Mouse (Mus musculus) hindbrain, postnatal 0 days (tissue): Measurements from ENCODE around the gene Selenov. TPM values are rescaled to one million over a fixed set of nuclear protein-coding genes. Genes with fewer than 3 reads are reported as not detected.

Experiments used
- ATAC-seq: fragments of 200-750 bp; cut with Nextera tagmentation; 2 replicates; pipeline ENCODE4 v1.8.0; 2017; ENCODE audit warnings: mild to moderate bottlenecking, moderate TSS enrichment, moderate library complexity
- DNase-seq: peaks from one replicate; pipeline ENCODE4 v3.0.0-alpha.2; 2015; ENCODE audit warnings: low spot score
- H3K27ac ChIP-seq: fragments of 300-500 bp; sonication (generic); 2 replicates; pipeline ENCODE4 v1.5.1; 2014; ENCODE audit warnings: mild to moderate bottlenecking
- H3K27me3 ChIP-seq: fragments of 300-500 bp; sonication (generic); 2 replicates; pipeline ENCODE4 v1.6.1; 2014; ENCODE audit warnings: low read length, mixed read lengths; ENCODE audit not compliant: insufficient read depth
- H3K36me3 ChIP-seq: fragments of 300-500 bp; sonication (generic); 2 replicates; pipeline ENCODE4 v1.6.1; 2014; ENCODE audit warnings: low read length, mixed read lengths; ENCODE audit not compliant: insufficient read depth
- H3K4me1 ChIP-seq: fragments of 300-500 bp; sonication (generic); 2 replicates; pipeline ENCODE4 v1.6.1; 2014; ENCODE audit warnings: antibody characterized with exemption, low read length, mixed read lengths; ENCODE audit not compliant: insufficient read depth
- H3K4me2 ChIP-seq: fragments of 300-500 bp; sonication (generic); 2 replicates; pipeline ENCODE4 v1.6.1; 2014; ENCODE audit warnings: low read depth, mild to moderate bottlenecking, low read length, moderate library complexity, mixed read lengths
- H3K4me3 ChIP-seq: fragments of 300-500 bp; sonication (generic); 2 replicates; pipeline ENCODE4 v1.5.1; 2014; ENCODE audit warnings: low read length
- H3K9ac ChIP-seq: fragments of 300-500 bp; sonication (generic); replicated peaks from 2 replicates; pipeline ENCODE4 v1.6.1; 2014; ENCODE audit warnings: mild to moderate bottlenecking, low read length, moderate library complexity, mixed read lengths
- H3K9me3 ChIP-seq: fragments of 300-500 bp; sonication (generic); 2 replicates; pipeline ENCODE4 v1.6.1; 2016; ENCODE audit warnings: low read length, mixed read lengths
- CTCF ChIP-seq: IDR thresholded peaks from 2 replicates; pipeline ENCODE4 v1.5.1; 2016; ENCODE audit warnings: antibody characterized with exemption, control low read depth, low read depth
- WGBS: fragments of 180-500 bp; shearing (Covaris S2); extraction: QIAGEN DNeasy Blood & Tissue Kit; methylation state at CpG from one replicate; pipeline ENCODE4 v1.1.7; 2014; 5-methylcytosine and 5-hydroxymethylcytosine counted together
- polyA plus RNA-seq: library from polyadenylated mRNA; unstranded; fragments of >200 nt; fragmentation: Nextera tagmentation; extraction: Ambion mirVana; gene quantifications from 2 replicates; pipeline ENCODE4 v1.2.1, GENCODE M21; 2015
- total RNA-seq: library from RNA; depleted of rRNA; stranded (reverse); fragments of >200 nt; gene quantifications from 2 replicates; pipeline ENCODE4 v1.2.3, GENCODE M21; 2014

Gene Selenov
- total and polyA plus RNA-seq, 2 experiments from 2014 or later, result 3.6 to 7.1 TPM

DNA sequence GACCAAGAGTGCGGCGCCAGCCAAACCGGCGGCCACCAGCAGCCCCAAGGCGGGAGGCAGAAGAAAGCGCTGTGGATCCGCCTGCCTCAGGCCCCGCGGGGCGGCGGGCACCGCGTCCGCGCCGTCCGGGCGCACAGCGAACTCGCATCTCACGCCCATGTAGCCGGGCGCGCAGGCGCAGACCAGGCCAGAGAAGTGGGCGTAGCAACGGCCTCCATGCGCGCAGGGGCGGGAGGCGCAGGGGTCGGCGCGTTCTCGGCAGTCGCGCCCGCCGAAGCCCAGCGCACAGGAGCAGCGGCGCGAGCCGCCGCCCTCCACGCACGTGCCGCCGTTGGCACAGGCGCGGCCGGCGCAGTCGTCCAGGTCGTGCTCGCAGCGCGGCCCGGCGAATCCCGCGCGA lies 3.5 kb upstream of the Selenov start:
- Histone ChIP-seq H3K4me3 (peak overlapping the region; percentile 49), H3K4me2 (peak overlapping the region; percentile 81), H3K36me3 (no peaks in the 10 kb centered on the region), H3K4me1 (peaks cover 7% of the 10 kb centered on the region; the same call in 1 of the 2 replicates), H3K27ac (no peak overlapping the region), H3K27me3 (peaks cover 4% of the 10 kb centered on the region; the same call in 1 of the 2 replicates), H3K9ac (peak overlapping the region; percentile 51), H3K9me3 (no peaks in the 10 kb centered on the region)
- WGBS, result 1% methylated on average over 62 of the region's 63 CpGs
- DNase-seq (peak; percentile 93), ATAC-seq (peak; percentile 76)
- no peak for TF ChIP-seq CTCF

DNA sequence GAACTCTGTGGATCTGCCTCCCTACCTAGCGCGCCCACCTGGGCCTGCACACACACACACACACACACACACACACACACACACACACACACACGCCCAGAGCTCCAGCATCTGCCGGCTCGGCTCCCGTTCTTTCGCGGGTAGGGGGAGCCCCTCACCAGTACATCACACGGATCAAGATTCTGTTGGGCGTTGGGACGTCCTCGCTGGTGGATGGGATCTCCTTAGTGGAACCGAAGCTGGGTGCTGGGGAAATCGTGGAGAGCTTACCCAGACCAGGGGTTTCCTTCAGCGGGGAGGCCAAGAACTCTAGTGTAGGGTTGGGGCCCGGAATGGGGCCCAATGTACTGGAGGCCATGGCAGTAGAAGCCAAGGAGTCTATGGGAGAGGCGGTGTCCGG lies 821 bp downstream of the Selenov start:
- Histone ChIP-seq H3K9me3 (no peaks in the 10 kb centered on the region), H3K4me1 (peaks cover 7% of the 10 kb centered on the region; the same call in 1 of the 2 replicates), H3K9ac (peak overlapping the region; percentile 35; the same call in 1 of the 2 replicates), H3K4me3 (peak overlapping the region; percentile 35), H3K4me2 (peak overlapping the region; percentile 58), H3K27ac (0 out of 2 replicates have a peak overlapping the region, but pooled peaks have one; percentile 15), H3K27me3 (peaks cover 11% of the 10 kb centered on the region), H3K36me3 (no peaks in the 10 kb centered on the region)
- DNase-seq (peak; percentile 59), ATAC-seq (peak; percentile 12)
- 1% methylated on average over 16 of the region's 18 CpGs for WGBS
- peak; percentile 41 for TF ChIP-seq CTCF

DNA sequence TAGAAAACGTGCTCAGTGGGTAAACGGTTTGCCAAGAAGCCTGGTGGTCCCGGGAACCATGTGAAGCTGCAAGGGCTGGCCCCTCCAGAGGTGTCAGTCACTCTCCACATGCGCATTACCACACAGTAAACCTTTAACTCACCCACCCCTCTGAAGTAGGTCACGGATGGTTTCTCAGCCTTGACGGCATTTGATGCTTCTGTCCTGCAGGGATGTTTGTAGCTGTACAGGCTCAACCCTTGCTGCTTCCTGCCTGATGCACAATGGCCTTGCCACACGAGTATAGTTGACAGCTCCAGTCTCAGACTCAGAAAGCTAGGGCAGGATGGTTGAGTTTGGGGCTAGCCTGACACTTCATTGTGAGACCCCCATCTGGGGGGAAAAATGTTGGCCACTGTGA lies 10.4 kb downstream of the Selenov start:
- no peaks in the 10 kb centered on the region for H3K27me3 ChIP-seq
- no peak for TF ChIP-seq CTCF
- 66% methylated on average over 7 of the region's 7 CpGs for WGBS
- H3K27ac ChIP-seq, result no peak overlapping the region
- ATAC-seq (no peak), DNase-seq (no peak)
- H3K9me3 ChIP-seq, result no peaks in the 10 kb centered on the region
- H3K4me1 ChIP-seq, result peaks cover 8% of the 10 kb centered on the region
- H3K4me3 ChIP-seq, result no peak overlapping the region
- H3K36me3 ChIP-seq, result no peaks in the 10 kb centered on the region
- H3K4me2 ChIP-seq, result no peak overlapping the region
- H3K9ac ChIP-seq, result no peak overlapping the region

DNA sequence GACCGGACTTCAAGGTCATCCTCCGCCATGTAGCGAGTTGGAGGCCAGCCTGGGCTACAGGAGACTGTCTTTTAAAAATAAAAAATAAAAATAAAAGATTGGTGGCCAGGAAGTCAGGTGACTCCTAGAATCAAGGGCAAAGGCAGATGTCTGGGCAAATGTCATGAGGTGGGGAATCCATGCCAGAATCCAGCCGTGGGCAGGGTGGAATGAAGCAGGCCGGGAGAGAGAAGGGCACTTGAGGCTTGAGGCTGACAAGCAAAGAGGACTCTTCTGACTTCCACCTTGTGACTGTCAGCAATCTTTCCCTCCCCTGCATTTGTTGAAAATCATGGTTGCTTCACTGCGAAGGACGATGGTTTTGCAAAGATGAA lies 12.7 kb downstream of the Selenov start:
- peak overlapping the region; percentile 90 for H3K4me2 ChIP-seq
- H3K27ac ChIP-seq, result peak overlapping the region; percentile 89
- no peaks in the 10 kb centered on the region for H3K27me3 ChIP-seq
- no peak for TF ChIP-seq CTCF
- peak overlapping the region; percentile 90 for H3K9ac ChIP-seq
- WGBS, result 80% methylated on average over 7 of the region's 7 CpGs
- H3K9me3 ChIP-seq, result no peaks in the 10 kb centered on the region
- ATAC-seq (0 out of 2 replicates have a peak, but pooled peaks have one; percentile 4), DNase-seq (no peak)
- peaks cover under 1% of the 10 kb centered on the region; the same call in 1 of the 2 replicates for H3K36me3 ChIP-seq
- H3K4me3 ChIP-seq, result peak overlapping the region; percentile 65
- H3K4me1 ChIP-seq, result peaks cover 8% of the 10 kb centered on the region

DNA sequence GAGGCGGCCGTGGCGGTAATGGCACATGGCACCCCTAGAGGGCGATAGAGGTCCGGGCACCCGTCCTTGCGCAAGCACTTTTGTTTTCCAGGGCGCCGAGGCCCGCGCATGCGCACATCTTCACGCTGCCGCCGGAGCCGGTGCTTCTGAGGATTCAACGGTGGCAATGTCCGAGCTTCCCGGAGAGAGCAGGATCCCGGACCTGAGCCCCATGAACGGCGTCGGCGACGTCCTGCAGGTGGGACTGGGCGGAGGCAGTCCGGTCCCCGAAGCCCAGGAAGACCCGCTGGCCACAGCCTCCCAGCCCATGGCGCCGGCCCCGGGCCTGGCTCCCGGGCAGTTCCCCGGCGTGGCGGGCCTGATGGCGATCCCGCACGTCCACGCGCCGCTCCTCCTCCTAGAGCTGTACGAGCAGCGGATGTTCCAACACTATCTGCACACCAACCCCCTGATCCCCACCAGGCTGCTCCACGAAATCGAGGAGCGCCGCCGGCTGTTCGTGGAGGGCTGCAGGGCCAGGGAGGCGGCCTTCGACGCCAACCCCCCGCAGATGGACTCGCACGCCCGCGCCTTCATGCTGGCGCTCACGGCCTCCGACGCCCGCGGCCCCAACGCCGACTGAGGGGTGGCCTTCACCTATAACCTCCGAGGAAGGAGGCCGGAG lies 13.2 kb downstream of the Selenov start, which contains the start of gene Eid2b:
Gene Eid2b (plus strand): TSS at position 125 of the 664 bp plus-strand sequence.
- peak; percentile 96 for DNase-seq
- Histone ChIP-seq H3K4me3 (peak within 1 kb of the TSS; percentile 65), H3K4me1 (peaks cover 8% of the 10 kb centered on the region), H3K4me2 (peak within 1 kb of the TSS; percentile 90), H3K9me3 (no peaks in the 10 kb centered on the region), H3K36me3 (peaks cover 3% of the 10 kb centered on the region; the same call in 1 of the 2 replicates), H3K9ac (peak within 1 kb of the TSS; percentile 90), H3K27me3 (no peaks in the 10 kb centered on the region), H3K27ac (peak within 1 kb of the TSS; percentile 89)
- ATAC-seq, result peak; percentile 77
- 3% methylated on average over 68 of the region's 68 CpGs for WGBS
- peak; percentile 93 for TF ChIP-seq CTCF

DNA sequence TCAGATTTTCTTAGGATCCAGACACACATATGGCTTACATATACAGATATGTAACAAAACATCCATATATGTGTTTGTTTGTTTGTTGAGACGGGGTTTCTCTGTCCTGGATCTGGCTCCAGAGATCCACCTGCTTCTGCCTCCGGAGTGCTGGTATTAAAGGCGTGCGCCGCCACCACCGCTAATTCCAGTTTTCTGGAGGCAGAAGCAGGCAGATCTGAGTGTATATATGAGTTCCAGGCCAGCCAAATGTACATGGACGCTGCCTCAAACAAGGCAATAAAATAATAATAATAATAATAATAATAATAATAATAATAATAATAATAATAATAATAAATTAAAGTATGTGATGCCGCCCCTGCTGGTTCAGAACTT lies 13.8 kb downstream of the Selenov start:
- 62% methylated on average over 8 of the region's 8 CpGs for WGBS
- TF ChIP-seq CTCF, result no peak
- H3K9me3 ChIP-seq, result no peaks in the 10 kb centered on the region
- H3K4me1 ChIP-seq, result peaks cover 8% of the 10 kb centered on the region
- H3K27ac ChIP-seq, result no peak overlapping the region
- no peak overlapping the region for H3K9ac ChIP-seq
- peak overlapping the region; percentile 65 for H3K4me3 ChIP-seq
- DNase-seq (no peak), ATAC-seq (no peak)
- no peaks in the 10 kb centered on the region for H3K27me3 ChIP-seq
- peaks cover 3% of the 10 kb centered on the region; the same call in 1 of the 2 replicates for H3K36me3 ChIP-seq
- no peak overlapping the region for H3K4me2 ChIP-seq

DNA sequence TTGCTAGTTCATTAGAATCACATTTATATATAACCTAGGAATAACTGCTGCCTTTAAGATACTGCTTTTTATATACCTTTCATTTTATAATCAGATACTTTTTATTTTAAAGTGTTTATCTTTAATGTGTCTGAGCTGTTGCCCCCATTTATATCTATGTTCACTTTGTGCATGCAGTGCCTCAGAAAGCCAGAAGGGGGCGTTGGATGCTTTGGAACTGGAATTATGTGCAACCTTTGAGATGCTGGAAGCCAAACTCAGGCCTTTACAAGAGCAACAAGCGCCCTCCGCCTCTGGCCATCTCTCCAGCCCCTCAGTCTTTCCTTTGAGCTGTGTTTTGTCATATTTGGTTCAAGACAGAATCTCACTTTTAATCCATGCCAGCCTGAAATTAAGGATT lies 19.2 kb downstream of the Selenov start:
- 72% methylated on average over 3 of the region's 3 CpGs for WGBS
- DNase-seq, result no peak
- H3K4me1 ChIP-seq, result no peaks in the 10 kb centered on the region
- H3K9ac ChIP-seq, result no peak overlapping the region
- H3K9me3 ChIP-seq, result no peaks in the 10 kb centered on the region
- no peak overlapping the region for H3K4me2 ChIP-seq
- peaks cover 3% of the 10 kb centered on the region; the same call in 1 of the 2 replicates for H3K36me3 ChIP-seq
- H3K27ac ChIP-seq, result no peak overlapping the region
- no peak for ATAC-seq
- no peak overlapping the region for H3K4me3 ChIP-seq
- TF ChIP-seq CTCF, result peak; percentile 36
- H3K27me3 ChIP-seq, result no peaks in the 10 kb centered on the region
